Mouse (Mus musculus) liver, embryonic 13.5 days (tissue): ENCODE measurements around the gene Dlgap4. TPM values are rescaled to one million over a fixed set of nuclear protein-coding genes. Genes with fewer than 3 reads are reported as not detected.
"Not testable (repeated sequence)": the region's sequence is repeated elsewhere in the genome, so short reads cannot be mapped to it uniquely, and the experiment has no call there.

ENCODE experiments used
- ATAC-seq: fragments of 200-750 bp; cut with Nextera tagmentation; 2 replicates; pipeline ENCODE4 v1.8.0; 2017; ENCODE audit warnings: low read depth, mild to moderate bottlenecking, moderate number of reproducible peaks, moderate library complexity
- DNase-seq: peaks from one replicate; pipeline ENCODE4 v3.0.0; 2022
- H3K27ac ChIP-seq: fragments of 300-500 bp; sonication (generic); 2 replicates; pipeline ENCODE4 v1.5.1; 2015; ENCODE audit warnings: moderate library complexity, mild to moderate bottlenecking, inconsistent platforms
- H3K27me3 ChIP-seq: fragments of 300-500 bp; sonication (generic); 2 replicates; pipeline ENCODE4 v1.6.1; 2015; ENCODE audit warnings: mild to moderate bottlenecking, inconsistent platforms
- H3K36me3 ChIP-seq: fragments of 300-500 bp; sonication (generic); 2 replicates; pipeline ENCODE4 v1.6.1; 2015; ENCODE audit warnings: mild to moderate bottlenecking, inconsistent platforms
- H3K4me1 ChIP-seq: fragments of 300-500 bp; sonication (generic); replicated peaks from 2 replicates; pipeline ENCODE4 v1.6.1; 2015; ENCODE audit warnings: inconsistent platforms
- H3K4me2 ChIP-seq: fragments of 300-500 bp; sonication (generic); 2 replicates; pipeline ENCODE4 v1.6.1; 2015; ENCODE audit warnings: inconsistent platforms, mild to moderate bottlenecking, moderate library complexity
- H3K4me3 ChIP-seq: fragments of 300-500 bp; sonication (generic); replicated peaks from 2 replicates; pipeline ENCODE4 v1.5.1; 2015; ENCODE audit warnings: mild to moderate bottlenecking, inconsistent platforms
- H3K9ac ChIP-seq: fragments of 300-500 bp; sonication (generic); 2 replicates; pipeline ENCODE4 v1.6.1; 2015; ENCODE audit warnings: mild to moderate bottlenecking, inconsistent platforms
- H3K9me3 ChIP-seq: fragments of 300-500 bp; sonication (generic); replicated peaks from 2 replicates; pipeline ENCODE4 v1.6.1; 2016; ENCODE audit warnings: inconsistent platforms
- WGBS: fragments of 180-500 bp; shearing (Covaris S2); methylation state at CpG from one replicate; pipeline ENCODE4 v1.1.7; 2015; ENCODE audit not compliant: insufficient replicate concordance; 5-methylcytosine and 5-hydroxymethylcytosine counted together
- polyA plus RNA-seq: library from polyadenylated mRNA; unstranded; fragments of >200 nt; fragmentation: Nextera tagmentation; extraction: Ambion mirVana; gene quantifications from 2 replicates; pipeline ENCODE4 v1.2.1, GENCODE M21; 2015

Gene Dlgap4
- polyA plus RNA-seq, 1 experiment from 2014 or later = 11.3 TPM

- DNase-seq (no peak), ATAC-seq (no peak)
- no peaks in the 10 kb centered on the region for H3K9me3 ChIP-seq
- peaks cover 67% of the 10 kb centered on the region for H3K4me1 ChIP-seq
- 0 out of 2 replicates have a peak overlapping the region, but pooled peaks have one; percentile 43 for H3K4me2 ChIP-seq
- no peak overlapping the region for H3K4me3 ChIP-seq
- peak overlapping the region; percentile 93 for H3K27ac ChIP-seq
- H3K27me3 ChIP-seq = no peaks in the 10 kb centered on the region
- H3K36me3 ChIP-seq = no peaks in the 10 kb centered on the region
- H3K9ac ChIP-seq = peak overlapping the region; percentile 4; the same call in 1 of the 2 replicates
- 50% methylated on average over 7 of the region's 7 CpGs for WGBS
These were observed 170.6 kb downstream of the Dlgap4 start for GRCm38 (mm10) chr2:156784016-156784585.

GRCm38 (mm10) chr2:156784891-156785290 lies 171.4 kb downstream of the Dlgap4 start:
- no peak for DNase-seq

GRCm38 (mm10) chr2:156786369-156786768 lies 172.9 kb downstream of the Dlgap4 start:
- not testable (repeated sequence) for H3K36me3 ChIP-seq, ATAC-seq, H3K9me3 ChIP-seq, H3K27ac ChIP-seq, H3K4me3 ChIP-seq, H3K9ac ChIP-seq, H3K27me3 ChIP-seq, H3K4me2 ChIP-seq, DNase-seq
- H3K4me1 ChIP-seq = peaks cover 44% of the 10 kb centered on the region

More at GRCm38 (mm10) chr2:156784891-156785290, 171.4 kb downstream of the Dlgap4 start:
- H3K9me3 ChIP-seq = no peaks in the 10 kb centered on the region
- H3K27me3 ChIP-seq = no peaks in the 10 kb centered on the region
- no peak overlapping the region for H3K4me3 ChIP-seq
- ATAC-seq = no peak
- H3K9ac ChIP-seq = no peak overlapping the region
- peak overlapping the region; percentile 37; the same call in 1 of the 2 replicates for H3K27ac ChIP-seq
- WGBS = 82% methylated on average over 2 of the region's 2 CpGs
- no peaks in the 10 kb centered on the region for H3K36me3 ChIP-seq
- no peak overlapping the region for H3K4me2 ChIP-seq
- peaks cover 59% of the 10 kb centered on the region for H3K4me1 ChIP-seq

- DNase-seq = no peak
- Histone ChIP-seq H3K27me3 (no peaks in the 10 kb centered on the region), H3K36me3 (no peaks in the 10 kb centered on the region), H3K27ac (no peak overlapping the region), H3K9me3 (no peaks in the 10 kb centered on the region; the same call in 1 of the 2 replicates), H3K4me3 (no peak overlapping the region), H3K4me1 (peaks cover 36% of the 10 kb centered on the region), H3K9ac (no peak overlapping the region), H3K4me2 (no peak overlapping the region)
- ATAC-seq = no peak
- WGBS = 76% methylated on average over 5 of the region's 5 CpGs
These were observed 173.7 kb downstream of the Dlgap4 start for GRCm38 (mm10) chr2:156787090-156787775.

GRCm38 (mm10) chr2:156787776-156788105 lies 174.2 kb downstream of the Dlgap4 start:
- H3K9ac ChIP-seq = no peak overlapping the region
- no peaks in the 10 kb centered on the region for H3K27me3 ChIP-seq
- no peaks in the 10 kb centered on the region; the same call in 1 of the 2 replicates for H3K9me3 ChIP-seq
- H3K4me2 ChIP-seq = no peak overlapping the region
- WGBS = 31% methylated on average over 3 of the region's 3 CpGs
- no peaks in the 10 kb centered on the region for H3K36me3 ChIP-seq
- H3K4me1 ChIP-seq = peaks cover 31% of the 10 kb centered on the region
- no peak for DNase-seq
- ATAC-seq = no peak
- no peak overlapping the region for H3K27ac ChIP-seq
- no peak overlapping the region for H3K4me3 ChIP-seq

GRCm38 (mm10) chr2:156788836-156789235 lies 175.3 kb downstream of the Dlgap4 start:
- no peaks in the 10 kb centered on the region; the same call in 1 of the 2 replicates for H3K9me3 ChIP-seq
- H3K27ac ChIP-seq = no peak overlapping the region
- no peak overlapping the region for H3K9ac ChIP-seq
- DNase-seq (no peak), ATAC-seq (no peak)
- no peaks in the 10 kb centered on the region for H3K27me3 ChIP-seq
- no peak overlapping the region for H3K4me2 ChIP-seq
- no peaks in the 10 kb centered on the region for H3K36me3 ChIP-seq
- H3K4me1 ChIP-seq = peaks cover 20% of the 10 kb centered on the region
- H3K4me3 ChIP-seq = no peak overlapping the region
- WGBS = 61% methylated on average over 1 of the region's 1 CpGs

- Histone ChIP-seq H3K4me3 (no peak overlapping the region), H3K36me3 (no peaks in the 10 kb centered on the region), H3K9ac (no peak overlapping the region), H3K4me1 (peaks cover 13% of the 10 kb centered on the region), H3K27ac (no peak overlapping the region), H3K27me3 (no peaks in the 10 kb centered on the region), H3K4me2 (no peak overlapping the region), H3K9me3 (peaks cover 6% of the 10 kb centered on the region; the same call in 1 of the 2 replicates)
- no peak for ATAC-seq
- WGBS = 87% methylated on average over 1 of the region's 1 CpGs
- DNase-seq = no peak
These were observed 185.0 kb downstream of the Dlgap4 start for GRCm38 (mm10) chr2:156798516-156798915.

GRCm38 (mm10) chr2:156801045-156801444 lies 187.5 kb downstream of the Dlgap4 start:
- no peak overlapping the region for H3K9ac ChIP-seq
- no peaks in the 10 kb centered on the region for H3K36me3 ChIP-seq
- no peak overlapping the region for H3K27ac ChIP-seq
- 65% methylated on average over 4 of the region's 4 CpGs for WGBS
- no peak overlapping the region for H3K4me2 ChIP-seq
- no peaks in the 10 kb centered on the region for H3K27me3 ChIP-seq
- no peak overlapping the region for H3K4me3 ChIP-seq
- H3K4me1 ChIP-seq = peaks cover 21% of the 10 kb centered on the region
- ATAC-seq (no peak), DNase-seq (no peak)
- H3K9me3 ChIP-seq = peaks cover 6% of the 10 kb centered on the region; the same call in 1 of the 2 replicates

- H3K27me3 ChIP-seq, H3K36me3 ChIP-seq, H3K27ac ChIP-seq, H3K4me2 ChIP-seq, H3K4me3 ChIP-seq, H3K9ac ChIP-seq, DNase-seq, H3K9me3 ChIP-seq, ATAC-seq: not testable (repeated sequence)
- H3K4me1 ChIP-seq = peaks cover 24% of the 10 kb centered on the region
- WGBS = 35% methylated on average over 9 of the region's 9 CpGs
These were observed 188.6 kb downstream of the Dlgap4 start for GRCm38 (mm10) chr2:156802116-156802515.

- Histone ChIP-seq H3K4me1 (peaks cover 24% of the 10 kb centered on the region), H3K27me3 (no peaks in the 10 kb centered on the region), H3K9ac (no peak overlapping the region), H3K4me2 (no peak overlapping the region), H3K36me3 (no peaks in the 10 kb centered on the region), H3K4me3 (no peak overlapping the region), H3K27ac (no peak overlapping the region; the same call in 1 of the 2 replicates), H3K9me3 (no peaks in the 10 kb centered on the region)
- ATAC-seq (peak; percentile 41; the same call in 1 of the 2 replicates), DNase-seq (no peak)
- WGBS = 30% methylated on average over 4 of the region's 4 CpGs
These were observed 190.3 kb downstream of the Dlgap4 start for GRCm38 (mm10) chr2:156803698-156804372.

- no peak overlapping the region for H3K27ac ChIP-seq
- no peak overlapping the region for H3K9ac ChIP-seq
- no peaks in the 10 kb centered on the region for H3K27me3 ChIP-seq
- H3K4me1 ChIP-seq = peaks cover 24% of the 10 kb centered on the region
- H3K36me3 ChIP-seq = no peaks in the 10 kb centered on the region
- no peaks in the 10 kb centered on the region for H3K9me3 ChIP-seq
- DNase-seq (no peak), ATAC-seq (no peak; the same call in 1 of the 2 replicates)
- WGBS = 88% methylated on average over 4 of the region's 4 CpGs
- H3K4me2 ChIP-seq = no peak overlapping the region
- H3K4me3 ChIP-seq = no peak overlapping the region
These were observed 191.1 kb downstream of the Dlgap4 start for GRCm38 (mm10) chr2:156804589-156804988.
